Mouse (Mus musculus) testis, adult 2 months (tissue): ENCODE measurements around the gene Arsg. TPM values are rescaled to one million over a fixed set of nuclear protein-coding genes. Genes with fewer than 3 reads are reported as not detected.

Experiments
- H3K27ac ChIP-seq: fragments of 200-500 bp; 2 replicates; pipeline ENCODE4 v1.5.1; 2012; ENCODE audit warnings: low read depth, low read length; ENCODE audit not compliant: control insufficient read depth, insufficient read depth
- H3K27me3 ChIP-seq: fragments of 200-500 bp; 2 replicates; pipeline ENCODE4 v1.6.1; 2012; ENCODE audit warnings: mild to moderate bottlenecking, low read length, moderate library complexity; ENCODE audit not compliant: control insufficient read depth, insufficient read depth
- H3K36me3 ChIP-seq: fragments of 200-500 bp; 2 replicates; pipeline ENCODE4 v1.6.1; 2012; ENCODE audit warnings: mild to moderate bottlenecking, low read length; ENCODE audit not compliant: control insufficient read depth, insufficient read depth
- H3K4me1 ChIP-seq: fragments of 200-500 bp; 2 replicates; pipeline ENCODE4 v1.6.1; 2012; ENCODE audit warnings: low read length; ENCODE audit not compliant: control insufficient read depth, insufficient read depth
- H3K4me3 ChIP-seq: fragments of 200-500 bp; 2 replicates; pipeline ENCODE4 v1.5.1; 2012; ENCODE audit warnings: low read depth, mild to moderate bottlenecking, low read length, moderate library complexity, mixed read lengths; ENCODE audit not compliant: control insufficient read depth
- CTCF ChIP-seq: fragments of 200-500 bp; IDR thresholded peaks from 2 replicates; pipeline ENCODE4 v1.5.1; 2012; ENCODE audit warnings: low read depth, mild to moderate bottlenecking, inconsistent platforms, low read length, moderate library complexity; ENCODE audit not compliant: control insufficient read depth, insufficient read depth, insufficient replicate concordance
- POLR2A ChIP-seq: fragments of 200-500 bp; IDR thresholded peaks from 2 replicates; pipeline ENCODE4 v1.6.1; 2012; ENCODE audit warnings: low read depth, mild to moderate bottlenecking, inconsistent platforms, low read length, moderate library complexity; ENCODE audit not compliant: control insufficient read depth
- polyA plus RNA-seq: library from polyadenylated mRNA; depleted of rRNA; stranded (reverse); fragments of >200 nt; gene quantifications from 2 replicates; pipeline ENCODE4 v1.2.3, GENCODE M21; 2012

Arsg gene
- polyA plus RNA-seq, 1 experiment = 3.1 TPM

DNA sequence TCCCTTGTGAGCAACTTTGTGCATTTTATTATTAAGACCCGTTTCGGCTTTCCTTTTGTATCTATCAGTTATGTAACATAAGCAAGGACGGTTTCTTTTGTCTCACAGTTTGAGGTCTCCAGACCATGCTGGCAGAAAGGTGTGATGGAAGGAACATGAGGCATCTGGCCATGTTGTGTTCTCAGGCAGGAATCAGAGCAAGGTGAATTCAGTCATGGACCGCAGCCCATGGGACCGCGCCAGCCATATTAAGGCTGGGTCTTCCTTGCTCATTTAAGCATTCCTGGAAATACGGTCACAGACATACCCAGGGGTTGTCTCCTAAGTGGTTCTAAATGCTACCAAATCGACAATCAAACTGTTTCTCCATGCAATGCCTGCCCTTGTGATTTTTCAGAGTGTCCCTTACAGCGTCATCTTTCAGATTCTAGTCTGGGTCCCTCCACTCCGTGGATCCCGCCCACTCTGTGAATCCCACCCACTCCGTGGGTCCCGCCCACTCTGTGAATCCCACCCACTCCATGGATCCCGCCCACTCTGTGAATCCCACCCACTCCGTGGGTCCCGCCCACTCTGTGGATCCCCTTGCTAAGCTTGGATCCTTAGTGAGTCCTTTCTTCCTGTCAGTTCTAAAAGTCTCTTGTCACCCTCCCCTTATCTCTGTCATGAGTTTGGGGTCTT, 40.0 kb downstream of the Arsg start:
- TF ChIP-seq POLR2A (no peak), CTCF (no peak)
- Histone ChIP-seq H3K27me3 (no peaks in the 10 kb centered on the region), H3K4me3 (no peak overlapping the region), H3K27ac (no peak overlapping the region), H3K36me3 (no peaks in the 10 kb centered on the region), H3K4me1 (no peaks in the 10 kb centered on the region; the same call in 1 of the 2 replicates)

DNA sequence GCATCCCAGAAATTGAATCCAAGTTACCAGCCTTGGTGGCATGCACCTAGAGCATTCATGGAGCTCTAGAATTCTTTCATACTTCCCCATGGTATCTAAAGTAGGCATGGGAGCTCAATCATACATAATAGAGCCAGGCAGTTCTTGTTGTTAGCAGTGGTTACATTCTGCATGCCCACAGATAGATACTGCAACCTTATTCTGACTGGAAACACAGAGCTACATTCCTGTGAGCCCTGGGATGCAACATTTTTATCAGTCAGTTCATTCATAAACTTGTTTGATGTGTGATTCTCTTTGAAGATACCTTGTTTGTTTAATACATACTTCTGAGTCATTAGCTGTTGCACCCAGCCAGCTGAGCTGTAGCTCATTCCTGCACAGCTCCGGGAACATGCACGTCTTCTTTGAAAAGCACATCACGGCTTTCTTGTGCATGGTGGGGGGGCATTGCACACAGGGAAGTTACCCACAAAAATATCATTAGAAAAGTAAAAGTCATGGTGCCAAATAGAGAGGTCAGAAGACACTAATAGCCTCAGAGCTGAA, 41.0 kb downstream of the Arsg start:
- TF ChIP-seq CTCF (no peak), POLR2A (no peak)
- Histone ChIP-seq H3K27me3 (no peaks in the 10 kb centered on the region), H3K36me3 (no peaks in the 10 kb centered on the region), H3K4me3 (no peak overlapping the region), H3K4me1 (no peaks in the 10 kb centered on the region; the same call in 1 of the 2 replicates), H3K27ac (no peak overlapping the region)

DNA sequence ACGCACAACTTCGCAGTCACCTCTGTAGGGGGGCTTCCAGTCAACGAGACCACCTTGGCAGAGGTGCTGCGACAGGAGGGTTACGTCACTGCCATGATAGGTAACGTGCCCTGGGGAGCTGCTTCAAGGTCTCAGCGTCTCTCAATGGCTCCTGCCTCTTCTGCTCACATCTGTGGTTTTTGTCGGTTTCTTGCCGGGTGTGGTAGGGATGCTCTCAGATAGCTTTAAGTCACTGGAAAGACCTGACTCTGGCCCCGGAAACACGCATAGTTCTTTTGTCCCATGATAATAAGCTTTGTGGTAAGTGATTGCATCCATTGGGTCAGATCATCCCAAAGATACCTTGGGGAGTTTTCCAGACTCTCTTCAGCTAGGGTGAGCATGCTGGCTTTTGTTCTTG, 44.2 kb downstream of the Arsg start:
- Histone ChIP-seq H3K27me3 (no peaks in the 10 kb centered on the region), H3K36me3 (no peaks in the 10 kb centered on the region), H3K4me1 (no peaks in the 10 kb centered on the region; the same call in 1 of the 2 replicates), H3K4me3 (no peak overlapping the region), H3K27ac (no peak overlapping the region)
- no peak for TF ChIP-seq POLR2A
- no peak for TF ChIP-seq CTCF

DNA sequence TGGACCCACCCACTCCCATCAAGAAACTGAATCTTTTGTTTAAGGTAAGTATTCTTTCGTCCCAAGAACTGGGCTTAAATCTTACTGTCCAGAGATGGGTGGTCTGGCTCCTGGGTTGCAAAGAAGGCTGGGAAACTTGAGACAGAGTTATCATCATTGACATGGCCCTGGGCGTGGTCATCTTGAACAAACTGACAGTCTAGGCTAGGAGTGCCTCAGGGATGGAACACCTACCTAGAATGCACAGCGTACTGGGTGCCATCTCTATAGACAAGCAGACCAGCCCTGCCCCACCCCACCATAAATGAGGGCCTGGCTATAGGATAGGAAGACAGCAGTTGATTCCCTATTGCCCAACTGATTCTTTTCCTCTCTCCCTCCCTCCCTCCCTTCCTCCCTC, 44.6 kb downstream of the Arsg start:
- TF ChIP-seq CTCF (no peak), POLR2A (no peak)
- Histone ChIP-seq H3K36me3 (no peaks in the 10 kb centered on the region), H3K27me3 (no peaks in the 10 kb centered on the region), H3K4me1 (no peaks in the 10 kb centered on the region; the same call in 1 of the 2 replicates), H3K27ac (no peak overlapping the region), H3K4me3 (no peak overlapping the region)

DNA sequence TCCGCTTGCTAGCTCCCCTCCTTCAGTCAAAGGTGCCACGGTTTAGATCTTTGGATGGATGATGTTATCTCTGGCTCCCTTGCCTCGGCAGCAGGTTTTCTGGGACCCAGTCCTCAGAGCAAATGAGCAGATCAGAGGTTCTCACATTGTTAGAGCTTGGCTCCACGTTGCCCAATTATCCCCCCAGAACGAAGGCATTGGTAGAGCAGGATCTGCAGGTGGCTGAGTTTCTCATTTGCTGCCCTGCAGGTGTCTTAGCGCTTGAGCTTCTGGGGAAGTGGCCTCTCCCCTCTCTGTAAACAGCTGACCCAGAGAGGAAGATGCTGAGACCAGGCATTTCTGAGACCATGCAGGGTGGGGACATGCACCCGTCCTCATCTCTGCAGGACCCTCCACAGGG, 47.8 kb downstream of the Arsg start:
- no peak overlapping the region for H3K4me3 ChIP-seq
- TF ChIP-seq POLR2A (no peak), CTCF (no peak)
- no peaks in the 10 kb centered on the region for H3K27me3 ChIP-seq
- no peak overlapping the region for H3K27ac ChIP-seq
- H3K36me3 ChIP-seq = no peaks in the 10 kb centered on the region
- no peaks in the 10 kb centered on the region for H3K4me1 ChIP-seq

DNA sequence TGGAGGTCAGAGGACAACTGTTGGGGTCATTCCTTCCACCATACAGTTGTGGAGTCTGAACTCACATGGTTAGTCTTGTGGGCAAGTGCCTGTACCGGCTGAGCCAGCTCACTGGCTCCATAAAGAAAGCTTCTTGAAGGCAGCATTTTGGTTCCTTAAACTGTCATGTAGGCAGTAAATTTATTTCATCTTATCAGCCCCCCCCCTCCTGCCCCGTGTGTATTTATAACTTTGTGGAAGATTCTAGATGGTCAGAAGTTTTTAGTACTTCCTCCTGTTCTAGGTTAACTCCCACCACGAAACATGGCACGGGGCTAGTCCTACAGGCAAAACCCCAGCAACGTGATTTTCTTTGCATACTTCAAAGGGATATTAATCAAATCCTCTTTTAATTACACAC, 51.7 kb downstream of the Arsg start:
- no peak overlapping the region for H3K27ac ChIP-seq
- H3K27me3 ChIP-seq = no peaks in the 10 kb centered on the region
- H3K4me3 ChIP-seq = no peak overlapping the region
- H3K36me3 ChIP-seq = no peaks in the 10 kb centered on the region
- H3K4me1 ChIP-seq = no peaks in the 10 kb centered on the region
- TF ChIP-seq CTCF (no peak), POLR2A (no peak)

DNA sequence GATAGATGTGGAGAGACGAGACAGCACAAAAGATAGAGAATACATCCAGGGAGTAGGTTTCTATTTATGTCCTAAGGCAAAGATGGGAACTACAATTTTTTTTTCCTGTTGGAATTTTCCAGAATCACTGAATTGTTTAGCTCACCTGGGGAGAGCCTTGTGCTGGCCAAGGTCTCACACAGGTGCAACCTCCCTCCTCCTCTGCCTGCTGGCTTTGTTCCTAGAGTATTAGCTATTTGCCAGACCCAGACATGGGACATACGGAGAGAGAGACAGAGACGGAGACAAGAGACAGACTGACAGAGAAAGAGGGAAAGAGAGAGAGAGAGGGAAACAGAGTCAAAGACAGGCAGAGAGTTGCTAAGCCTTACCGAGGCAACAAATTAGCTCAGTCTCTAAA, 52.4 kb downstream of the Arsg start:
- H3K4me1 ChIP-seq = no peaks in the 10 kb centered on the region
- H3K27ac ChIP-seq = no peak overlapping the region
- H3K4me3 ChIP-seq = no peak overlapping the region
- no peaks in the 10 kb centered on the region for H3K36me3 ChIP-seq
- TF ChIP-seq POLR2A = no peak
- no peak for TF ChIP-seq CTCF
- H3K27me3 ChIP-seq = no peaks in the 10 kb centered on the region
